Mouse (Mus musculus) neural tube, embryonic 12.5 days (tissue): ENCODE data around the gene Cyp2w1. TPM values are rescaled to one million over a fixed set of nuclear protein-coding genes. Genes with fewer than 3 reads are reported as not detected.
"Not testable (repeated sequence)": the region's sequence is repeated elsewhere in the genome, so short reads cannot be mapped to it uniquely, and the experiment has no call there.

ENCODE experiments used
- ATAC-seq: fragments of 200-750 bp; cut with Nextera tagmentation; 2 replicates; pipeline ENCODE4 v1.8.0; 2017; ENCODE audit warnings: low read depth, mild to moderate bottlenecking, moderate TSS enrichment, moderate library complexity; ENCODE audit not compliant: low FRiP score
- H3K27ac ChIP-seq: fragments of 300-500 bp; sonication (generic); 2 replicates; pipeline ENCODE4 v1.5.1; 2016
- H3K27me3 ChIP-seq: fragments of 300-500 bp; sonication (generic); replicated peaks from 2 replicates; pipeline ENCODE4 v1.6.1; 2016; ENCODE audit warnings: mild to moderate bottlenecking
- H3K36me3 ChIP-seq: fragments of 300-500 bp; sonication (generic); 2 replicates; pipeline ENCODE4 v1.6.1; 2016; ENCODE audit warnings: mild to moderate bottlenecking
- H3K4me1 ChIP-seq: fragments of 300-500 bp; sonication (generic); 2 replicates; pipeline ENCODE4 v1.6.1; 2016
- H3K4me2 ChIP-seq: fragments of 300-500 bp; sonication (generic); replicated peaks from 2 replicates; pipeline ENCODE4 v1.6.1; 2016; ENCODE audit warnings: mild to moderate bottlenecking
- H3K4me3 ChIP-seq: fragments of 300-500 bp; sonication (generic); 2 replicates; pipeline ENCODE4 v1.5.1; 2016
- H3K9ac ChIP-seq: fragments of 300-500 bp; sonication (generic); 2 replicates; pipeline ENCODE4 v1.6.1; 2016; ENCODE audit warnings: mild to moderate bottlenecking
- H3K9me3 ChIP-seq: fragments of 300-500 bp; sonication (generic); 2 replicates; pipeline ENCODE4 v1.6.1; 2016; ENCODE audit warnings: mild to moderate bottlenecking
- WGBS: fragments of 180-500 bp; shearing (Covaris S2); methylation state at CpG from one replicate; pipeline ENCODE4 v1.1.7; 2016; 5-methylcytosine and 5-hydroxymethylcytosine counted together
- polyA plus RNA-seq: library from polyadenylated mRNA; unstranded; fragments of >200 nt; fragmentation: Nextera tagmentation; extraction: Ambion mirVana; gene quantifications from 2 replicates; pipeline ENCODE4 v1.2.1, GENCODE M21; 2016

Cyp2w1 gene
- polyA plus RNA-seq, 1 experiment from 2014 or later = not detected

DNA sequence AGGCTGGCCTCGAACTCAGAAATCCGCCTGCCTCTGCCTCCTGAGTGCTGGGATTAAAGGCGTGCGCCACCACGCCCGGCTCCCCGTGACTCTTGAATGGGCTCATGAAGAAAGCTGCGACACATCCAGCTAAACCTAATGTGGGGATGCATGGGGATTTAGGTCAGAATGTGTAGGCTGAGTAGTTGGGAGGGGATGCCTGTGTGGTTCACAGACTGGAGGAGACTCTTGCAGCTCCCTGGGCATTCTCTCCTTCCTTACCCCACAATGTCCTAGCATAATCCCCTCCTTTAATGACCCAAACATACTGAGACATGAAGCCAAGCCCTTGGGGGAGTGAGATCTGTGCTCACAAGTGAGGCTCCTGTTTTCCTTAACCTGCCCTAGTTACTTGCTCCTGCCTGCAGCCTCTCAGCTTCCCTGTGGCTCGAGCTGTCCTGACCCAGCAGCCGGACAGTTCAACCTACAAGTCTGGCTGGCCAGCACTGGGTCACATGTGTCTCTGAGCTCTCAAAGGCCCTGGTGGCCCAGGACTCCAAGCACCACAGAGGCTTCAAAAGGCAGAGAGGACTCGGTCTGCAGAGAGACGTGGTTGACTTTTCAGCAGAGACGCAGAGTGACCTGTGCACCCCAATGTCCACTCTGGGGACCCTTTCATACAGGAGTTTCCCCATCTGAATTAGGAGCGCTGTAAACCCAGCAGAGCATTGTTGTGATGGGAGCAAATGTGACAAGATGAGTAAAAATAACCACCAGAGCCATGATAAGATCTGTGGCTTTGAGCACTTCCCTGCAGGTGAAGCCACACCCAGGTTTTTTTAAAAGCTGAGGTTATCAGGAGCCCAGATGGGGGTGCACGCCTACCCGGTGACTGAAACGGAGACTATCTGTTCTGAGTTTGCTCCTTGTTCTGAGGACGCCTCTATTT, 29.4 kb downstream of the Cyp2w1 start:
- ATAC-seq = no peak
- no peak overlapping the region for H3K27ac ChIP-seq
- H3K27me3 ChIP-seq = no peaks in the 10 kb centered on the region
- WGBS = 83% methylated on average over 18 of the region's 18 CpGs
- H3K4me3 ChIP-seq = no peak overlapping the region
- no peaks in the 10 kb centered on the region for H3K36me3 ChIP-seq
- H3K9me3 ChIP-seq = no peaks in the 10 kb centered on the region
- no peak overlapping the region; the same call in 1 of the 2 replicates for H3K4me2 ChIP-seq
- peaks cover 38% of the 10 kb centered on the region for H3K4me1 ChIP-seq
- H3K9ac ChIP-seq = no peak overlapping the region

DNA sequence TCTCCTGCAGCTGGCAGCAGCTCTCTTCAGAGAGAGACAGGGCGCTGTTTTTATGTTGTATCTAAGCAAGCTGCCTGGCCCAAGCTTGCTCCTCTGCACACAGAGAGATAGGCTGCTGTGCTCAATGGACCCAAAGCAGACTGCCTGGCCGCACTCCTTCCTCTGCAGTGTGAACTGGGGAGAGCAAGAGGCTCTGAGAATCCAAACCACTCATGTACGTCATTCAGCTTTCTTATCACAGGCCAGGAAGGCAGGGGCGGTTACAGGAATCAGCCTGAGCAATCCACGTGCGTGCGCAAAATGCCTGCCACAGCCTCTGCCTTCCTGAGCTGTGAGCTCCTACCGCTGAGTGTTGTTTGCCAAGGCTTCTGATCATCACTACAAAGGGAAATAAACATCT, 30.3 kb downstream of the Cyp2w1 start:
- H3K4me2 ChIP-seq = no peak overlapping the region
- peaks cover 44% of the 10 kb centered on the region for H3K4me1 ChIP-seq
- 73% methylated on average over 8 of the region's 8 CpGs for WGBS
- H3K27ac ChIP-seq = peak overlapping the region; percentile 17; the same call in 1 of the 2 replicates
- no peaks in the 10 kb centered on the region for H3K9me3 ChIP-seq
- no peak overlapping the region for H3K9ac ChIP-seq
- H3K36me3 ChIP-seq = no peaks in the 10 kb centered on the region
- no peaks in the 10 kb centered on the region for H3K27me3 ChIP-seq
- ATAC-seq = no peak
- no peak overlapping the region for H3K4me3 ChIP-seq

DNA sequence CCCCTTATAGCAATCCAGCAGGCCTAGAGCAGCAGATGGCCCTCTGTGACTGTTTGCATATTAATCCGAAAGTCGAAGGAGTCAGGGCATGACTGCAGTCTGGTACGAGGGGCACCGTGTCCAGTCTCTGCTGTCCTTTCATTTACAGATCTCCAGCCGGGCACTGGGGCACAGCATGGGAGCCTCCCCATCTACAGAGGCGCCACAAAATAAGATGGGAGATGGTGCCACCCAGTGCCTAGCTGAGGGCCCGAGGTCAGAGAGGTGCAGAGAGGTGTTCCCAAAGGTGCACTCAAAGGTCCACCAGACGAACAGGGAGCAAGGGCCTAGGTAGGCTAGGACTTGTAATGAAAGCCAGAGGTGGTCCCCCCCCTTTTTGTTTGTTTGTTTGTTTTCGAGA, 30.8 kb downstream of the Cyp2w1 start:
- Histone ChIP-seq H3K9me3 (no peaks in the 10 kb centered on the region), H3K27me3 (no peaks in the 10 kb centered on the region), H3K36me3 (no peaks in the 10 kb centered on the region), H3K27ac (0 out of 2 replicates have a peak overlapping the region, but pooled peaks have one; percentile 17), H3K4me1 (peaks cover 44% of the 10 kb centered on the region), H3K9ac (no peak overlapping the region), H3K4me2 (no peak overlapping the region), H3K4me3 (no peak overlapping the region)
- 77% methylated on average over 9 of the region's 9 CpGs for WGBS
- ATAC-seq = no peak

DNA sequence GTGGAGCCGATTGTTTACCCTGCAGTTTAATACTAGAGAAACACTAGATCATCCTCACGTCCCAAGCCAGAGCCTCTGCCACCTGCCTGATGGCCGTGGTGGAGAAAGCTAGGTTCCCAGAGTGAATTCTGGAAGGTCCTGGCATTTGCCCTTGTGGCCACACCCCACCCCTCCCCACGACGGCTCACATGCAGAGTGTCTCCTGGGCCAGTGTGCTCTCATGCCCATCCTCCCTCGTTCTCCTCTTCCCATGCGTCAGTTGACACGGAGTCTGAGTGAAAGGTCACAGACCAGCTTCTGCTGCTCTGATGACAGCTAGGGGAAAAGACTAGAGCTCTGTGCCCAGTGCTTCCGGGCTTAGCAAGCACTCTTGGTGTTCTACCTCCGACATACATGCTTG, 32.1 kb downstream of the Cyp2w1 start:
- Histone ChIP-seq H3K36me3 (no peaks in the 10 kb centered on the region), H3K9me3 (no peaks in the 10 kb centered on the region), H3K27me3 (no peaks in the 10 kb centered on the region), H3K4me1 (peaks cover 47% of the 10 kb centered on the region), H3K4me3 (no peak overlapping the region), H3K4me2 (no peak overlapping the region), H3K27ac (no peak overlapping the region), H3K9ac (no peak overlapping the region)
- no peak for ATAC-seq
- WGBS = 74% methylated on average over 10 of the region's 10 CpGs

DNA sequence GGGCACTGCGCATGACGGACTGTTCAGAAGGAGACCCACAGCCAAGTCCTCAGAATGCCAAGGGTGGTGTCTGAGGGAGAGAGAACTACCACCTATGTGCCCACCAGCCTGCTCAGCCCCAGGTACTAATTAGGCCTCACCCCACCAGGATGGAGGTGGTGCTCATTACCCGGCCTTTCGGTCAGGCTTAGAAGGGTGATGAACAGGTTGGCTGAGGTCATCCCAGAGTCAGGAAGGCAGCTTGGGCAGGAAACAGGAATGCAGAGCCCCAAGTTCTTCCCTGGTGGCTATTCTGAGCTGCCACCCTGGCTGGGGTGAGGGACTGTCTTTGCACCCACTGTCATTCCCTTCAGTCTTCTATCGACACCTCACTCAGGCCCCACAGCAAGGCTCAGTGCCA, 33.6 kb downstream of the Cyp2w1 start:
- Histone ChIP-seq H3K9me3 (no peaks in the 10 kb centered on the region), H3K27me3 (no peaks in the 10 kb centered on the region), H3K36me3 (no peaks in the 10 kb centered on the region), H3K9ac (no peak overlapping the region), H3K4me2 (no peak overlapping the region), H3K4me3 (no peak overlapping the region), H3K4me1 (peaks cover 44% of the 10 kb centered on the region), H3K27ac (no peak overlapping the region)
- no peak for ATAC-seq
- 88% methylated on average over 5 of the region's 5 CpGs for WGBS

DNA sequence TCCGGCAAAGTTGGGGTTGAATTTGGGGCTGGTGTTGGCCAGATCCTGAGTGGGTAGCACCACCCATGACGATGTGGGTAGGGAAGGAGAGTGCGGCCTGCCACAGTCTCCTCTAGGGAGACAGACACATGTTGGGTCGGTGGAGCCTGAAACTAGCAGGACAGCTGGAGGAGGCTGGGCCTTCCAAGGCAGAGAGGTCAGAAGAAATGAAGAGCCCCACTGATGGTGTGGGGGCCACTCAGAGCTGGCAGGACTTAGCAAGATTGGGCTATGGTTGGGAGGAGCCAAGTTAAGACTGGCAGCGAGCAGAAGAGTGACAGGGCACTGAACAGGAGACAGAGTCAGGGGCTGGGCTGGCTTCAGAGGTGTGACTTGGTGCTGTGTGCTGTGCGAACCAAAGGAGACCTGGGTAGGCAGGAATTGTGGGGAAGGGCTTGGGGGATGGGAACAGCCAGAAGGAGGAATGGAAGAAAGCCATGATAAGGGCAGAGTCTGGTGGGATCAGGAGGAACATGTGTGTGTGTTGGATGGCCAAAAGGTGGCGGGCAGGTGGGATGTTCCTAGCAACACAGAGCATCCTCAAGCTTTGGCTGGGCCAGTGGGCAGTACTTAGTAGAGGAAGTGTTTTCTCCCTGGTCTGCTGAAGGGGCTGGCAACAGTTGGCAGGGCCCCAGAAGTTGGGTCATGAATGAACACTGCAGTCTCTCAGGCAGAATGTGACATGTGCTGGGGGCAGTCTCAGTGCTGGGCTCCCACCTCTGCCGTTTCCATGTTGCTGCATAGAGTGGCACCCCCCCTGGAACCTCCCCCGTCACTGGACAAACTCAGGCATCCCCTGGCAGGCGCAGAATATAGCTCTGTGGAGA, 35.1 kb downstream of the Cyp2w1 start:
- H3K36me3 ChIP-seq = no peaks in the 10 kb centered on the region
- H3K27ac ChIP-seq = no peak overlapping the region
- ATAC-seq = no peak
- H3K4me3 ChIP-seq = no peak overlapping the region
- 73% methylated on average over 10 of the region's 10 CpGs for WGBS
- H3K27me3 ChIP-seq = no peaks in the 10 kb centered on the region
- H3K9me3 ChIP-seq = no peaks in the 10 kb centered on the region
- H3K9ac ChIP-seq = no peak overlapping the region
- no peak overlapping the region for H3K4me2 ChIP-seq
- H3K4me1 ChIP-seq = peaks cover 42% of the 10 kb centered on the region

DNA sequence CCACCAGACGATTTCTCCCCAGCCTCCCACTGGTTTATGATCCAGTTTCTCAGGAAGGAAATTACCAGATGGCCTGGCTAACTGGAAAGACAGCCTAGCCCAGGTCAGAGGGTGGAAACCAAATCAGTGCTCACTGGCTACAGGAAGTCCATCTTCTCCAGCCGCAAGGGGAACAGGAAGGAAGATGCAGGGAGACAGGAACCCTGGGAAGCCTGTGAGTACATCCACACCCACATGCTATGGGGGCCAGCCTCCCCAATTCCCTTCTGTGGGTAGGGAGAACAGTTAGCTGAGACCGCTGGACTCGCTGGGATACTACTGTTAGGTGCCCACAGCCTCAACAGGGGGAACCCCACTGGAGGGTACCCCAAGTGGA, 35.8 kb downstream of the Cyp2w1 start:
- ATAC-seq = no peak
- Histone ChIP-seq H3K27ac (no peak overlapping the region), H3K4me3 (no peak overlapping the region), H3K27me3 (no peaks in the 10 kb centered on the region), H3K9me3 (no peaks in the 10 kb centered on the region), H3K4me1 (peaks cover 36% of the 10 kb centered on the region), H3K9ac (no peak overlapping the region), H3K4me2 (0 out of 2 replicates have a peak overlapping the region, but pooled peaks have one; percentile 4), H3K36me3 (no peaks in the 10 kb centered on the region)
- 55% methylated on average over 4 of the region's 4 CpGs for WGBS

DNA sequence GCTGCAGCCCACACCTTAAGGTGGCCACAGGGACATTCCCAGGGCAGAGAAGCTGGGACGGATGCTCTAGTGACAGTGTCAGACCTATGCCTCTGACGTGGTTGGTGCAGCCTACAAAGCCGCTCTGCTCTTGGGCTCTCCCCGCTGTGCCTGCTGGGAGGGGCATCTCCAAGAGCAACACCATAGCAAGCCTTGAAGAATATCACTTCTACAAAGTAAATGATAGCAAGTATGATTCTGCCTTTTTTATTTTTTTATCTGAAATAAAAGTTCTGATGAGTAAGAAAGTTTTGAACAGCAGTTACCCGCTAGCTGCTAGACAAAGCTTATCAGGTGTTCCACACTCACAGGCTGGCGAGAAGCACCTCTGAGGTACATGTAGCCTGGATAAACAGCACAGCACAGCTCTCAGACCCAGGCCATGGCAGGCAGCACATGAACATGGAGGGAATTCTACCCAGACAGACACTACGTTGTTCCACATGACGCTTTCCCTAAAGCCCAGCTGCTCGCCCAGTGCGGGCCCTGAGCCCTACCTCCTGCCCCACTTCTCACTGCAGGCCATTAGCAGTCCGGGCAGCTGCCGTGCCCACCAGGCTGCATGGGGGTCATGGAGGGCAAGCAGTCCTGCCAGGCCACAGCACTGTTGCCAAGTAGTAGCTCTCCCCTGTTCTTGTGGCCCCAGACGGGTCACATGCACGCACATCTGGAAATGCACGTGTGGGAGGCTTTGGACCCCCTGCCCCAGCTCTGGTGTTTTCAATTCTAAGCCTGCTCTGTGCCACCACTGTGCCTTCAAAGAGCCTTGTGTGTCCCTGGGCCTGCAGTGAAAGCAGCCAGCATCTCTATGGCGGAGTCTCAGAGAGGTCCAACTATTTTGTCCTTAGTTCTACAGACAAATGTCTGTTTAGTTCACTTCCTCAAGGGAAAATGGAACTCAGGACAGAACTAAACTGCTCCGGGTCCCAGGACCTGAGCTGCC, 36.6 kb downstream of the Cyp2w1 start:
- Histone ChIP-seq H3K4me2 (no peak overlapping the region), H3K27me3 (no peaks in the 10 kb centered on the region), H3K9me3 (no peaks in the 10 kb centered on the region), H3K9ac (no peak overlapping the region), H3K27ac (peak overlapping the region; percentile 37; the same call in 1 of the 2 replicates), H3K4me1 (peaks cover 34% of the 10 kb centered on the region), H3K4me3 (no peak overlapping the region), H3K36me3 (no peaks in the 10 kb centered on the region)
- 71% methylated on average over 17 of the region's 17 CpGs for whole genome bisulfite sequencing
- no peak for ATAC-seq

DNA sequence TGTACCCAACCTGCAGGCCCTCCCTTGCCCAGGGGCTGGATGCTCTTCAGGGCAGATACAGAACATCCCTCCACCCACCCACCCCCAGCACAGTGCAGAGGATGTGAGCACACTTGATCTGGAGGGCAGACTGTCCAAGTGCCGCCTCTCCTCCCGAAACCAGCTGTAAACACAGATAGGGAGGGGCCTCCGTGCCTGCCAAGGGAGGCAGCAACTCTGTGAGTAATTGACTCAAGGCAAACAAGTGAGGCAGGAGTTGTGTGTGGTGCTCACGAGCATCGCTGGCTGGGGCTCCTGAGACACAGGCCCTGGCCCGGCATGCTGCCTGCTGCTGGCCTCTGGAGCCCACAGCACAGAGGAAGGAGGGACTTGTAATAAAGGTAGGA, 37.3 kb downstream of the Cyp2w1 start:
- Histone ChIP-seq H3K36me3 (no peaks in the 10 kb centered on the region), H3K4me2 (no peak overlapping the region), H3K9me3 (no peaks in the 10 kb centered on the region), H3K4me1 (peaks cover 28% of the 10 kb centered on the region), H3K4me3 (no peak overlapping the region), H3K9ac (no peak overlapping the region), H3K27me3 (no peaks in the 10 kb centered on the region), H3K27ac (peak overlapping the region; percentile 37; the same call in 1 of the 2 replicates)
- 34% methylated on average over 6 of the region's 6 CpGs for WGBS
- no peak for ATAC-seq

DNA sequence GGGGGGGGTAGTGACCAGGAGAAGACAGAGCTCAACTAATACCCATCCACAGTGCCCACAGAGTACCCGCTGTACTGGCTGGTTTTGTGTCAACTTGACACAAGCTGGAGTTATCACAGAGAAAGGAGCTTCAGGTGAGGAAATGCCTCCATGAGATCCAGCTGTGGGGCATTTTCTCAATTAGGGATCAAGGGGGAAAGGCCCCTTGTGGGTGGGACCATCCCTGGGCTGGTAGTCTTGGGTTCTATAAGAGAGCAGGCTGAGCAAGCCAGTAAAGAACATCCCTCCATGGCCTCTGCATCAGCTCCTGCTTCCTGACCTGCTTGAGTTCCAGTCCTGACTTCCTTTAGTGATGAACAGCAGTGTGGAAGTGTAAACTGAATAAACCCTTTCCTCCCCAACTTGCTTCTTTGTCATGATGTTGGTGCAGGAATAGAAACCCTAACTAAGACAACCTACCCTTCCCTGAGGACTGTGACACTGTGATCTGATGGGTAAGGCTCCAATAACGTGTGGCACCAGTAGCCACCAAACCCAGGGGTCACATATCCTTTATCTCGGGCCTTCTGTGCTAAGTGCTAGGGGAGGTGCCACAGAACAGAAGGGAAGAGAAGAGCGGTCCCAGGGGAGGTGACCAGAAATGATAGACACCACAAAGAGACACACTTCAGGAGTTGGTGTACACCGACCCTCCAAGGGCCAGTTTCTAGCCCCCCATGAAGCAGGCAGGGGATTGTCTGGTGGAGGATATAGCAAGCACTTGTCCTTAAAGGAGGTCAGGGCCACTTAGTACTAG, 38.1 kb downstream of the Cyp2w1 start:
- WGBS = 77% methylated on average over 5 of the region's 5 CpGs
- not testable (repeated sequence) for H3K4me2 ChIP-seq, H3K27me3 ChIP-seq, H3K9ac ChIP-seq, H3K9me3 ChIP-seq, H3K36me3 ChIP-seq, H3K27ac ChIP-seq, ATAC-seq, H3K4me3 ChIP-seq
- H3K4me1 ChIP-seq = peaks cover 27% of the 10 kb centered on the region
